Mouse (Mus musculus) left cerebral cortex, adult 18-20 months (tissue): ENCODE measurements around the gene Cacfd1. TPM values are rescaled to one million over a fixed set of nuclear protein-coding genes. Genes with fewer than 3 reads are reported as not detected.
A peak's percentile ranks its signal among the peaks of the same experiment; 100 is the strongest.

Experiments
- DNase-seq, 2 experiments: peaks; one replicate each; pipeline ENCODE4 v3.0.0; 2021 to 2022; ENCODE audit warnings: low spot score in 2 of 2, mixed read lengths in 1 of 2
- long read RNA-seq, 2 experiments: library from polyadenylated mRNA; stranded (forward); transcript quantifications; one replicate each; pipeline ENCODE4 v2.0.0; 2021
- total RNA-seq, 2 experiments: library from RNA; stranded (reverse); gene quantifications; 2 replicates each; pipeline ENCODE4 v1.2.3; 2021

The Cacfd1 gene
- total RNA-seq, result 10 to 100 TPM; 46.8 to 47.0 TPM
- long read RNA-seq, experiment 1, transcript Cacfd1-203 (4 exons, 1,286 nt), result minor isoform, 9 of 91 reads
- long read RNA-seq, experiment 1, transcript Cacfd1-205 (5 exons, 2,689 nt), result minor isoform, 27 of 91 reads
- long read RNA-seq, experiment 1, transcript Cacfd1-202 (3 exons, 2,194 nt), result major isoform, 38 of 91 reads
- long read RNA-seq, experiment 1, partial matches to known transcripts, result 7 of 91 reads
- long read RNA-seq, experiment 1, other reads (novel, unspliced or antisense), result 10 of 91 reads
- long read RNA-seq, experiment 2, transcript Cacfd1-205 (5 exons, 2,689 nt), result minor isoform, 15 of 58 reads
- long read RNA-seq, experiment 2, transcript Cacfd1-202 (3 exons, 2,194 nt), result major isoform, 23 of 58 reads
- long read RNA-seq, experiment 2, transcript Cacfd1-203 (4 exons, 1,286 nt), result minor isoform, 6 of 58 reads
- long read RNA-seq, experiment 2, partial matches to known transcripts, result 8 of 58 reads
- long read RNA-seq, experiment 2, other reads (novel, unspliced or antisense), result 5 of 58 reads

- DNase-seq, result peak; percentile 79 to 87
These were observed at the start of gene Cacfd1 for GRCm38 (mm10) chr2:27009714-27010244. Gene Cacfd1, plus strand, starts transcription at chr2:27009926.

- no peak for DNase-seq
These were observed 49.0 kb upstream of the Cacfd1 start for GRCm38 (mm10) chr2:26960756-26961155.

GRCm38 (mm10) chr2:26963923-26964723 lies 45.6 kb upstream of the Cacfd1 start, which contains the start of gene Rexo4:
Gene Rexo4, minus strand, starts transcription at chr2:26964386.
- peak; percentile 94 to 95 for DNase-seq

- no peak for DNase-seq
These were observed 44.9 kb upstream of the Cacfd1 start for GRCm38 (mm10) chr2:26964724-26965370.

- DNase-seq, result no peak
These were observed 42.5 kb upstream of the Cacfd1 start for GRCm38 (mm10) chr2:26967262-26967661.

- DNase-seq, result no peak
These were observed 36.6 kb upstream of the Cacfd1 start, which contains the start of gene Adamts13 for GRCm38 (mm10) chr2:26973116-26973515. Gene Adamts13, plus strand, starts transcription at chr2:26973416.

- no peak for DNase-seq
These were observed 35.8 kb upstream of the Cacfd1 start for GRCm38 (mm10) chr2:26973960-26974359.

GRCm38 (mm10) chr2:26980361-26980760 lies 29.4 kb upstream of the Cacfd1 start:
- no peak for DNase-seq

GRCm38 (mm10) chr2:26984179-26984578 lies 25.5 kb upstream of the Cacfd1 start:
- no peak for DNase-seq

- DNase-seq, result no peak
These were observed 25.1 kb upstream of the Cacfd1 start for GRCm38 (mm10) chr2:26984640-26985039.

- no peak for DNase-seq
These were observed 15.8 kb upstream of the Cacfd1 start for GRCm38 (mm10) chr2:26993936-26994335.

- DNase-seq, result no peak
These were observed 12.2 kb upstream of the Cacfd1 start for GRCm38 (mm10) chr2:26997498-26997897.

- no peak for DNase-seq
These were observed 11.7 kb upstream of the Cacfd1 start for GRCm38 (mm10) chr2:26997993-26998392.

GRCm38 (mm10) chr2:27006255-27006654 lies 3.5 kb upstream of the Cacfd1 start:
- peak; percentile 49 to 53 for DNase-seq

- no peak for DNase-seq
These were observed 2.0 kb upstream of the Cacfd1 start for GRCm38 (mm10) chr2:27007701-27008100.

- peak; percentile 72 to 81 for DNase-seq
These were observed 8.1 kb downstream of the Cacfd1 start for GRCm38 (mm10) chr2:27017802-27018201.

- DNase-seq, result no peak
These were observed 9.8 kb downstream of the Cacfd1 start for GRCm38 (mm10) chr2:27019530-27019929.

GRCm38 (mm10) chr2:27021103-27021502 lies 11.4 kb downstream of the Cacfd1 start:
- DNase-seq, result no peak

- no peak for DNase-seq
These were observed 12.9 kb downstream of the Cacfd1 start for GRCm38 (mm10) chr2:27022612-27023011.

GRCm38 (mm10) chr2:27024136-27024535 lies 14.4 kb downstream of the Cacfd1 start:
- DNase-seq, result no peak

- DNase-seq, result no peak
These were observed 15.8 kb downstream of the Cacfd1 start for GRCm38 (mm10) chr2:27025545-27025944.
